Mouse (Mus musculus): ENCODE measurements around the gene Plod2. TPM values are rescaled to one million over a fixed set of nuclear protein-coding genes. Genes with fewer than 3 reads are reported as not detected.

The Plod2 gene
- polyA plus RNA-seq, 1 experiment from 2014 or later = 53.8 TPM

GRCm38 (mm10) chr9:92589021-92589420 lies 47.0 kb downstream of the Plod2 start:
- ATAC-seq = no peak
- H3K4me1 ChIP-seq (replicated peaks) = no peaks in the 10 kb centered on the region
- peaks cover 12% of the 10 kb centered on the region; the same call in 1 of the 2 replicates for H3K36me3 ChIP-seq
- 88% methylated on average over 5 of the region's 5 CpGs for WGBS
- H3K9me3 ChIP-seq = no peaks in the 10 kb centered on the region
- H3K4me2 ChIP-seq (replicated peaks) = no peak overlapping the region
- H3K27me3 ChIP-seq (replicated peaks) = no peaks in the 10 kb centered on the region
- H3K4me3 ChIP-seq (replicated peaks) = no peak overlapping the region
- H3K27ac ChIP-seq = no peak overlapping the region
- no peak overlapping the region for H3K9ac ChIP-seq

DNA sequence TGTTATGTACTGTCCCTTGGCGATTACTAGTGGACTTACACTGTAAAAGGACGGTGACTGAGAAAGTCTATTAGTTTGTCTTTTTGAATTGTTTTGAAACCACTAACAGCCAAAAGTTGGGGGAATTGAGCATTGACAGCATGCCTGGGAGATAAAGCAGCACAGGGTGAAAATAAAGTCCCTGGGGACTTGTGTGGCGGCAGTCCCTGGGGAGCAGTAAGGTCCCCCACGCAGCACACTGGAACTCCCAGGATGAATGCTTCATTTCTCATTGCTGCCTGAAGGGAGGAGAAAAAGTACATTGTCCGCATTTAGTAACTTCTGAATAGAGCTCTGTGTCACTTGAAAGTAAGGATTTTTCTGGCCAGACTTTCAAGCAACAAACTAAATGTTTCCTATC lies 49.5 kb downstream of the Plod2 start:
- no peaks in the 10 kb centered on the region for H3K9me3 ChIP-seq
- WGBS = 82% methylated on average over 5 of the region's 5 CpGs

DNA sequence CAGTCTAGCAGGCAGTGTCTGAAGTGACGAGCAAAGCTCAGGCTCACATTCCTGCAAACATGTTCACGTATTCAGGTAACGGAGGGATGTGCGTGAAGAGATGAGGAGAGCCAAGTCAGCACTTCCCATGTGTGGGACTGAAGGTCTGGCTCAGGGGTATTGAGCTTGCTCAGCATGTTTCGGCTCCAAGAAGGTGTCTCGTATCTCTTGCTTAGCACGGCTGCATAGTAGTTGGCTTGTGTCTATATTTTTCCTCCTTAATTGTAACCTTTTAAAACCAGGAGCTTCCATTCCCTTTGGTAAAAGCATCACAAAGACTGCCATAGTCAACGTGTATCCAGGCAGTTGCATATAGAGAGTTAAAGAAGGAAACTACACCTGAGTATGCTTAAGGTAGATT lies 50.7 kb downstream of the Plod2 start:
- Histone ChIP-seq H3K4me1 (replicated peaks) (no peaks in the 10 kb centered on the region), H3K9me3 (no peaks in the 10 kb centered on the region), H3K36me3 (peaks cover 11% of the 10 kb centered on the region), H3K27me3 (replicated peaks) (no peaks in the 10 kb centered on the region), H3K27ac (no peak overlapping the region), H3K4me2 (replicated peaks) (no peak overlapping the region), H3K9ac (no peak overlapping the region), H3K4me3 (replicated peaks) (no peak overlapping the region)
- WGBS = 86% methylated on average over 8 of the region's 8 CpGs
- ATAC-seq = no peak

More for the DNA sequence above, 49.5 kb downstream of the Plod2 start:
- no peak overlapping the region for H3K9ac ChIP-seq
- H3K27ac ChIP-seq = no peak overlapping the region
- H3K27me3 ChIP-seq (replicated peaks) = no peaks in the 10 kb centered on the region
- no peak overlapping the region for H3K4me3 ChIP-seq (replicated peaks)
- peaks cover 12% of the 10 kb centered on the region; the same call in 1 of the 2 replicates for H3K36me3 ChIP-seq
- no peak overlapping the region for H3K4me2 ChIP-seq (replicated peaks)
- no peaks in the 10 kb centered on the region for H3K4me1 ChIP-seq (replicated peaks)
- ATAC-seq = no peak

GRCm38 (mm10) chr9:92594491-92594890 lies 52.5 kb downstream of the Plod2 start:
- Histone ChIP-seq H3K4me2 (replicated peaks) (no peak overlapping the region), H3K4me3 (replicated peaks) (no peak overlapping the region), H3K9me3 (no peaks in the 10 kb centered on the region), H3K36me3 (peaks cover 8% of the 10 kb centered on the region), H3K9ac (no peak overlapping the region), H3K4me1 (replicated peaks) (no peaks in the 10 kb centered on the region), H3K27me3 (replicated peaks) (no peaks in the 10 kb centered on the region), H3K27ac (no peak overlapping the region)
- WGBS = 54% methylated on average over 6 of the region's 6 CpGs
- ATAC-seq = no peak

DNA sequence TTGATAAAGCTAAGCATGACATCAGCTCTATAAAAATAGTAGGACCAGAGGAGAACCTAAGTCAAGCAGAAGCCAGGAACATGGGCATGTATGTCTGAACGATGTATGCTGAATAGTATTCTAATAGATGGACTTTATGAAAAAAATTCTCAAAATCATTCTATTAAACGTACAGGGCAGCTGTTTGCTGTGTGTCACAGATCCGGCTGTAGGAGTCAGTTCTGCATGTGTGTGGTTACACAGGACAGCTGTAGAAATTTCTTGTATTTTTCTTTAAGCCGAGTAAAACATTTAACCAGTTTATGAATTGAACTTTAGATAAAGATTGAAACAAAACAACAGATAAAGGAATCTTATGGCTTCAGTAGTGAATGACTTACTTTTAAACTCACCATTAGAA lies 53.3 kb downstream of the Plod2 start:
- H3K4me2 ChIP-seq (replicated peaks) = no peak overlapping the region
- no peak overlapping the region for H3K27ac ChIP-seq
- H3K36me3 ChIP-seq = peaks cover 4% of the 10 kb centered on the region; the same call in 1 of the 2 replicates
- no peaks in the 10 kb centered on the region for H3K4me1 ChIP-seq (replicated peaks)
- no peak for ATAC-seq
- no peak overlapping the region for H3K4me3 ChIP-seq (replicated peaks)
- no peaks in the 10 kb centered on the region for H3K9me3 ChIP-seq
- H3K9ac ChIP-seq = no peak overlapping the region
- 86% methylated on average over 4 of the region's 4 CpGs for WGBS
- H3K27me3 ChIP-seq (replicated peaks) = no peaks in the 10 kb centered on the region

- Histone ChIP-seq H3K27me3 (replicated peaks) (no peaks in the 10 kb centered on the region), H3K4me1 (replicated peaks) (no peaks in the 10 kb centered on the region), H3K4me3 (replicated peaks) (no peak overlapping the region), H3K9me3 (no peaks in the 10 kb centered on the region), H3K4me2 (replicated peaks) (no peak overlapping the region), H3K36me3 (peaks cover 4% of the 10 kb centered on the region; the same call in 1 of the 2 replicates), H3K9ac (no peak overlapping the region), H3K27ac (no peak overlapping the region)
- WGBS = 97% methylated on average over 9 of the region's 9 CpGs
- ATAC-seq = no peak
Measured at GRCm38 (mm10) chr9:92596916-92597547, 55.0 kb downstream of the Plod2 start.

- WGBS = 34% methylated on average over 11 of the region's 11 CpGs
- no peaks in the 10 kb centered on the region for H3K9me3 ChIP-seq
- no peak overlapping the region for H3K4me3 ChIP-seq (replicated peaks)
- no peaks in the 10 kb centered on the region for H3K27me3 ChIP-seq (replicated peaks)
- no peaks in the 10 kb centered on the region for H3K4me1 ChIP-seq (replicated peaks)
- H3K4me2 ChIP-seq (replicated peaks) = no peak overlapping the region
- no peak overlapping the region for H3K9ac ChIP-seq
- no peak overlapping the region for H3K27ac ChIP-seq
- peak; percentile 58; the same call in 1 of the 2 replicates for ATAC-seq
- peaks cover 4% of the 10 kb centered on the region; the same call in 1 of the 2 replicates for H3K36me3 ChIP-seq
Measured at GRCm38 (mm10) chr9:92597776-92598175, 55.8 kb downstream of the Plod2 start.

GRCm38 (mm10) chr9:92599940-92600538 lies 58.0 kb downstream of the Plod2 start:
- Histone ChIP-seq H3K27me3 (replicated peaks) (no peaks in the 10 kb centered on the region), H3K4me3 (replicated peaks) (no peak overlapping the region), H3K27ac (no peak overlapping the region), H3K36me3 (peaks cover 4% of the 10 kb centered on the region; the same call in 1 of the 2 replicates), H3K4me2 (replicated peaks) (no peak overlapping the region), H3K4me1 (replicated peaks) (no peaks in the 10 kb centered on the region), H3K9me3 (no peaks in the 10 kb centered on the region), H3K9ac (no peak overlapping the region)
- 61% methylated on average over 15 of the region's 15 CpGs for WGBS
- peak; percentile 36; the same call in 1 of the 2 replicates for ATAC-seq

GRCm38 (mm10) chr9:92601551-92601950 lies 59.5 kb downstream of the Plod2 start:
- Histone ChIP-seq H3K27me3 (replicated peaks) (no peaks in the 10 kb centered on the region), H3K4me1 (replicated peaks) (no peaks in the 10 kb centered on the region), H3K27ac (no peak overlapping the region), H3K36me3 (peaks cover 4% of the 10 kb centered on the region; the same call in 1 of the 2 replicates), H3K4me3 (replicated peaks) (no peak overlapping the region), H3K4me2 (replicated peaks) (no peak overlapping the region), H3K9ac (no peak overlapping the region), H3K9me3 (no peaks in the 10 kb centered on the region)
- 80% methylated on average over 5 of the region's 5 CpGs for WGBS
- no peak for ATAC-seq

DNA sequence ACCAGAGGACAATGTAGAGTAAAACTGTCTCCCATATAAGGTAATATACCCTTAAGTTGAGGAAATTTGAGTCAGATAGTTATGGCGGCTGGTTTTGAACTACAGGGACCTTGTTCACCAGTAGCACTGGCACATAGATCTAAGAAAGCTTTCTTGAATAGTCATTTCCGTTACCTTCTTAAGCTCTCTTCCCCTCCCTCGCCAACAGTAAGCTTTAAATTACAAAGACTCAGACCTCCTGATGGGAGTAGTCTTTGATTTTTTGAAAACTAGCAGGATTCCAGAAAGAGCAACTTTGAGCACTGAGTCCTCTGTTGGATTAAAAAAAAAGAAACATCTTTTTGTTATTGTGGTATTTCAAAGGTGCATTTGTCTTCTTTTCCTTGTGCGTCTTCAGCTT lies 61.5 kb downstream of the Plod2 start:
- Histone ChIP-seq H3K9ac (no peak overlapping the region), H3K4me1 (replicated peaks) (no peaks in the 10 kb centered on the region), H3K27ac (no peak overlapping the region), H3K9me3 (no peaks in the 10 kb centered on the region), H3K4me2 (replicated peaks) (no peak overlapping the region), H3K27me3 (replicated peaks) (no peaks in the 10 kb centered on the region), H3K4me3 (replicated peaks) (no peak overlapping the region), H3K36me3 (no peaks in the 10 kb centered on the region)
- ATAC-seq = no peak
- WGBS = 91% methylated on average over 4 of the region's 4 CpGs

DNA sequence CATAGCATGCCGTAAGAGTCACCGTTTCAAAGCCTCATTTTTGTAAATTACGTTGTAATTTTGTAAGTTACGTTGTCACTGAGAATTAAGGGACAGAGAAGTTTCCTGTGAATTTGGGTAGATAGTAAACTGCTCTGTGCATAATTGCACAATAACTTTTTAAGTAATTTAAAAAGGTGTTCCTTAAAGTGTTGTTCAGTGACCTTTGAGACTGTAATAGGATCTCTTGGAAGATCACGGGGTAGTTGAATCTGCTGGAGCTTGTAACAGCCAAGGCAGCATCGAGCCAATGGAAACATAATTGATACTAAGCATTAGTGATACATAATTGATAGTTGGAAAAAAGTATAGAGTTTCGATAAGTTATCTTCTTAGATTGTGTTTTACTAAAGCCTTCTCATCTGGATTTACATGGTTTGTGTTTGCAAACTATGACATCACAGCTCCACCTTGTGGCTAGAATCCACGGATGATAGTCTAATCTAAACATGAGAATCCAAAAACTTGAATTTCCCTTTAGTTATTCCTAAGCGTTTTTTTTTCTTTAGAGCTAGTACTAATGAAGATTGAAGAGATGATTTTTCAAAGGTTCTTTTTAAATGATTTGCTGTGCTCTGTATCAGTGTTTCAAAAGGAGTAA lies 68.7 kb downstream of the Plod2 start:
- Histone ChIP-seq H3K27me3 (replicated peaks) (no peaks in the 10 kb centered on the region), H3K4me3 (replicated peaks) (no peak overlapping the region), H3K36me3 (no peaks in the 10 kb centered on the region), H3K9ac (no peak overlapping the region), H3K4me2 (replicated peaks) (no peak overlapping the region), H3K27ac (no peak overlapping the region), H3K9me3 (no peaks in the 10 kb centered on the region), H3K4me1 (replicated peaks) (no peaks in the 10 kb centered on the region)
- WGBS = 59% methylated on average over 9 of the region's 9 CpGs
- peak; percentile 72 for ATAC-seq

DNA sequence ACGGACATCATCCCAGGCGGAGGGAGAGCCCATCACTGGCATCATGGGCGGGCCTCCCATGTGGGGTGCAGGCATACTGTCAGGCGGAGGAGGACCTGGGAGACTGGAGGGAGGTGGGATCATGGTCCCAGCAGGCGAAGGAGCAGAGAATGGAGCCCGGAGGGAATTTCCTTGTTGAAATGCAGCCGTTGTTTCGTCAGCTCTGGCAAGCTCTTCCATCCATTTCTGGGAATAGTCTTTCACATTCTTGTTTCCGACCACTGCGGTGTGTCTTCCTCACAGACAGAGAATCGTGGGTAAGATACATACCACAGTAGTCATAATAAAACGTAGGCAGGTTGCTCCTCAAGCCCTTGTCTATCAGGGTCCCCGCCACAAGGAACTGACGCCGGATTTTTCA lies 70.6 kb downstream of the Plod2 start:
- H3K4me1 ChIP-seq (replicated peaks) = 0 out of 2 replicates have a peak, but pooled peaks cover 2% of the 10 kb centered on the region
- H3K4me3 ChIP-seq (replicated peaks) = no peak overlapping the region
- no peaks in the 10 kb centered on the region for H3K9me3 ChIP-seq
- no peaks in the 10 kb centered on the region for H3K27me3 ChIP-seq (replicated peaks)
- no peak for ATAC-seq
- H3K9ac ChIP-seq = no peak overlapping the region
- H3K36me3 ChIP-seq = no peaks in the 10 kb centered on the region
- WGBS = 90% methylated on average over 15 of the region's 15 CpGs
- H3K4me2 ChIP-seq (replicated peaks) = no peak overlapping the region
- H3K27ac ChIP-seq = no peak overlapping the region

Data from intestine, embryonic 15.5 days (tissue).